Mouse (Mus musculus): ENCODE measurements around the gene Dpysl4.

GRCm38 (mm10) chr7:139085629-139086194 lies at the start of gene Dpysl4:
- no peak for TF ChIP-seq POLR2A (IDR thresholded peaks at IDR 0.05; ENCODE audit: low read depth, low read length)
- TF ChIP-seq CTCF (conservative IDR thresholded peaks at IDR 0.05; ENCODE audit: insufficient read depth, insufficient read length, low read depth, low read length), result no peak
